Mouse (Mus musculus) liver, adult 2 months (tissue): ENCODE data around the gene Tmem102. TPM values are rescaled to one million over a fixed set of nuclear protein-coding genes. Genes with fewer than 3 reads are reported as not detected.

Experiments used
- DNase-seq: peaks from one replicate; pipeline ENCODE4 v3.0.0-alpha.2; 2011; ENCODE audit warnings: low read depth, low spot score; ENCODE audit errors: extremely low read depth
- H3K27ac ChIP-seq: fragments of 200-500 bp; replicated peaks from 2 replicates; pipeline ENCODE4 v1.5.1; 2012; ENCODE audit warnings: low read depth, mild to moderate bottlenecking, control low read depth, inconsistent platforms, low read length; ENCODE audit not compliant: insufficient read depth
- H3K27me3 ChIP-seq: fragments of 200-500 bp; 2 replicates; pipeline ENCODE4 v1.6.1; 2012; ENCODE audit warnings: mild to moderate bottlenecking, moderate library complexity, low read length, inconsistent platforms; ENCODE audit not compliant: control insufficient read depth, insufficient read depth
- H3K36me3 ChIP-seq: fragments of 200-500 bp; 2 replicates; pipeline ENCODE4 v1.6.1; 2012; ENCODE audit warnings: low read length, inconsistent platforms; ENCODE audit not compliant: control insufficient read depth, insufficient read depth
- H3K4me1 ChIP-seq: fragments of 200-500 bp; 2 replicates; pipeline ENCODE4 v1.6.1; 2011; ENCODE audit warnings: low read length; ENCODE audit not compliant: control insufficient read depth, insufficient read depth
- H3K4me3 ChIP-seq: fragments of 200-500 bp; 2 replicates; pipeline ENCODE4 v1.5.1; 2011; ENCODE audit warnings: low read depth, mild to moderate bottlenecking, control low read depth, low read length, moderate library complexity; ENCODE audit not compliant: insufficient read depth
- H3K79me2 ChIP-seq: fragments of 200-500 bp; 2 replicates; pipeline ENCODE4 v1.6.1; 2012; ENCODE audit warnings: inconsistent platforms, mild to moderate bottlenecking, low read length, moderate library complexity; ENCODE audit not compliant: control insufficient read depth, insufficient read depth
- H3K9ac ChIP-seq: fragments of 200-500 bp; 2 replicates; pipeline ENCODE4 v1.6.1; 2012; ENCODE audit warnings: low read depth, mild to moderate bottlenecking, control low read depth, inconsistent platforms, low read length
- CTCF ChIP-seq: fragments of 200-500 bp; IDR thresholded peaks from 2 replicates; pipeline ENCODE4 v1.5.1; 2011; ENCODE audit warnings: low read depth, low read length, control low read depth
- POLR2A ChIP-seq: fragments of 200-500 bp; IDR thresholded peaks from 2 replicates; pipeline ENCODE4 v1.6.1; 2011; ENCODE audit warnings: low read length, control low read depth; ENCODE audit not compliant: insufficient read depth; ENCODE audit errors: extremely low read depth
- WGBS: fragments of 180-500 bp; shearing (Covaris S2); methylation state at CpG from one replicate; pipeline ENCODE4 v1.1.7; 2018; 5-methylcytosine and 5-hydroxymethylcytosine counted together
- polyA plus RNA-seq: library from polyadenylated mRNA; depleted of rRNA; stranded (reverse); fragments of >200 nt; gene quantifications from 2 replicates; pipeline ENCODE4 v1.2.3, GENCODE M21; 2012
- total RNA-seq: library from RNA; depleted of rRNA; stranded (reverse); fragments of >200 nt; gene quantifications from 2 replicates; pipeline ENCODE4 v1.2.3, GENCODE M21; 2014

Tmem102 gene
- total and polyA plus RNA-seq, 2 experiments = 2.4 to 13.5 TPM

GRCm38 (mm10) chr11:69778258-69778982 is 27.0 kb downstream of the Tmem102 start:
- Histone ChIP-seq H3K79me2 (0 out of 2 replicates have a peak, but pooled peaks cover 2% of the 10 kb centered on the region), H3K27ac (no peak overlapping the region), H3K4me3 (no peak overlapping the region), H3K27me3 (no peaks in the 10 kb centered on the region), H3K4me1 (no peaks in the 10 kb centered on the region; the same call in 1 of the 2 replicates), H3K36me3 (no peaks in the 10 kb centered on the region), H3K9ac (no peak overlapping the region)
- 77% methylated on average over 23 of the region's 23 CpGs for WGBS
- DNase-seq = no peak
- TF ChIP-seq CTCF = no peak
- TF ChIP-seq POLR2A = no peak

DNA sequence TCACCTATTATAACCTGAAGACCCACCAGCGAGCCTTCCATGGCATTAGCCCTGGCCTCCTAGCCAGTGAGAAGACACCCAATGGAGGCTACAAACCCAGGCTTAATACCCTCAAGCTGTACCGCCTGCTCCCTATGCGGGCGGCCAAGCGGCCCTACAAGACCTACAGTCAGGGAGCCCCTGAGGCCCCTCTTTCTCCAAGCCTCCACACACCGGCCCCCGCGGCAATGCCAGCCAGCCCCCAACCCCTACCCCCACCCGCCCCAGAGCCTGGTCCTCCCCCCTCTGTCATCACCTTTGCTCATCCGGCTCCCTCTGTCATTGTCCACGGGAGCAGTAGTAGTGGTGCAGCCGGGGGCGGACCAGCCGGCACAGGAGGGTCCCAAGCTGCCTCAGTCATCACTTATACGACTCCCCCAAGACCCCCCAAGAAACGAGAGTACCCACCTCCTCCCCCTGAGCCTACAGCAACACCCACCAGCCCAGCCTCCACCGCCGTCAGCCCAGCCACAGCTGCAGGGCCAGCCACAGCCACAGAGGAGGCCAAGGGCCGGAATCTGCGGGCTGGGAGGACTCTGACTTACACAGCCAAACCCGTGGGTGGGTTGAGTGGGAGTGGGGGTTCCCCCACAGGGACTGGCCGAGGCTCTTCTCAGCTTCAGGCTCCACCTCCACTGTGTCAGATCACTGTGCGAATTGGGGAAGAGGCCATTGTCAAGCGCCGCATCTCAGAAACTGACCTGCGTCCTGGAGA is 27.7 kb downstream of the Tmem102 start:
- no peak overlapping the region for H3K4me3 ChIP-seq
- TF ChIP-seq POLR2A (no peak), CTCF (no peak)
- no peaks in the 10 kb centered on the region for H3K27me3 ChIP-seq
- no peaks in the 10 kb centered on the region; the same call in 1 of the 2 replicates for H3K36me3 ChIP-seq
- DNase-seq = no peak
- H3K27ac ChIP-seq = no peak overlapping the region
- no peaks in the 10 kb centered on the region; the same call in 1 of the 2 replicates for H3K4me1 ChIP-seq
- H3K79me2 ChIP-seq = 0 out of 2 replicates have a peak, but pooled peaks cover 2% of the 10 kb centered on the region
- H3K9ac ChIP-seq = no peak overlapping the region
- 77% methylated on average over 26 of the region's 26 CpGs for WGBS

DNA sequence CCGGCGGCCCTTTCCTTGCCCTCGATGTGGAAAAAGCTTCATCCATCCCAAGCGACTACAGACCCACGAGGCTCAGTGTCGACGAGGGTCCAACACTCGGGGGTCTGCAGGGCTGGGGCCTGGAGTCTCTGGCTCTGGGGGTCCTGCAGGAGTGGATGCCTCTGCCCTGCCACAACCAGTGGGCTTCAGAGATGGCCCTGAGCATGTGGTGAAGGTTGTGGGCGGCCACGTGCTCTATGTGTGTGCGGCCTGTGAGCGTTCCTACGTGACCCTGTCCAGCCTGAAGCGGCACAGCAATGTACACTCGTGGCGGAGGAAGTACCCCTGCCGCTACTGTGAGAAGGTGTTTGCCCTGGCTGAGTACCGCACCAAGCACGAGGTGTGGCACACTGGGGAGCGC is 28.9 kb downstream of the Tmem102 start:
- no peak for TF ChIP-seq CTCF
- no peak for TF ChIP-seq POLR2A
- Histone ChIP-seq H3K27ac (no peak overlapping the region), H3K36me3 (no peaks in the 10 kb centered on the region; the same call in 1 of the 2 replicates), H3K27me3 (no peaks in the 10 kb centered on the region), H3K79me2 (0 out of 2 replicates have a peak, but pooled peaks cover 2% of the 10 kb centered on the region), H3K4me3 (no peak overlapping the region), H3K4me1 (no peaks in the 10 kb centered on the region; the same call in 1 of the 2 replicates), H3K9ac (no peak overlapping the region)
- 92% methylated on average over 20 of the region's 20 CpGs for WGBS
- no peak for DNase-seq

DNA sequence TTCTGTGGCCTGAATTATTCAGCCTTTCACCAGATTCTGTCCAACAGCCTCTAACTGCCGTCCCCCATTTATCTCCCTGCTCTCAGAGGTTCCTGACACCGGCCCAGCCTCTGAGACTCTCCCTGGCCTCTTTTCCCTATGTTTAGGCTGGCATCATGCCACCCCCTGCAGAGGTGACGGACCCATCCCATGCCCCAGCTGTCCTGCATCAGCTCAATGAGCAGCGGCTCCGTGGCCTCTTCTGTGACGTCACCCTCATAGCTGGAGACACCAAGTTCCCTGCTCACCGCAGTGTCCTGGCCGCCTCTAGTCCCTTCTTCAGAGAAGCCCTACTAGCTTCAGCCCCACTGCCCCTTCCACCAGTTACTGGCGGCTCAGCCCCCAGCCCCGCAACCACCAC is 29.7 kb downstream of the Tmem102 start:
- no peak for DNase-seq

DNA sequence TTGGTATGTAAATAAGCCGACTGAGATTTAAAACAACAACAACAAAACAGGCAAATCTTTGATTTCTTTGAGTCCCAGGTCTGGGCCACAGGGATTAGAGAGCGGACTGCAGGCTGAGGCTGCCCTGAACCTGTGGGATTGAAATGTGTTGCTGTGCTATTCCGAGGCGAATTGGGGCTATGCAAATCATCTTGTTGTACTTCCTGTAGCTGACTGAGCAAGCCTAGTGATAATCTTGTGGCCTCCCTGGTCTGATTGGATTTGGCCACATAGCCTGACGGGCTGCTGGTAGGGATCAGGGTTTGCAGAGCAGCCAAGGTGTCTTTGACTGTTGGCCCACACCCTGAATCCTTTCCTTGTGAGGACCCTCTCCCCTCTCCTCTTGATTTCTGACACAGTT is 30.5 kb downstream of the Tmem102 start:
- H3K36me3 ChIP-seq = no peaks in the 10 kb centered on the region; the same call in 1 of the 2 replicates
- no peak overlapping the region for H3K27ac ChIP-seq
- no peak overlapping the region for H3K4me3 ChIP-seq
- no peaks in the 10 kb centered on the region for H3K27me3 ChIP-seq
- DNase-seq = no peak
- H3K9ac ChIP-seq = no peak overlapping the region
- peaks cover 2% of the 10 kb centered on the region; the same call in 1 of the 2 replicates for H3K79me2 ChIP-seq
- TF ChIP-seq CTCF (no peak), POLR2A (no peak)
- whole genome bisulfite sequencing = 71% methylated on average over 5 of the region's 5 CpGs
- H3K4me1 ChIP-seq = no peaks in the 10 kb centered on the region; the same call in 1 of the 2 replicates

More for the DNA sequence above, 29.7 kb downstream of the Tmem102 start:
- Histone ChIP-seq H3K4me3 (no peak overlapping the region), H3K9ac (no peak overlapping the region), H3K4me1 (no peaks in the 10 kb centered on the region; the same call in 1 of the 2 replicates), H3K79me2 (0 out of 2 replicates have a peak, but pooled peaks cover 2% of the 10 kb centered on the region), H3K27ac (no peak overlapping the region), H3K27me3 (no peaks in the 10 kb centered on the region), H3K36me3 (no peaks in the 10 kb centered on the region; the same call in 1 of the 2 replicates)
- TF ChIP-seq POLR2A (no peak), CTCF (no peak)
- 87% methylated on average over 10 of the region's 10 CpGs for WGBS
